Mouse (Mus musculus): ENCODE data around the gene Ddx19b.

DNA sequence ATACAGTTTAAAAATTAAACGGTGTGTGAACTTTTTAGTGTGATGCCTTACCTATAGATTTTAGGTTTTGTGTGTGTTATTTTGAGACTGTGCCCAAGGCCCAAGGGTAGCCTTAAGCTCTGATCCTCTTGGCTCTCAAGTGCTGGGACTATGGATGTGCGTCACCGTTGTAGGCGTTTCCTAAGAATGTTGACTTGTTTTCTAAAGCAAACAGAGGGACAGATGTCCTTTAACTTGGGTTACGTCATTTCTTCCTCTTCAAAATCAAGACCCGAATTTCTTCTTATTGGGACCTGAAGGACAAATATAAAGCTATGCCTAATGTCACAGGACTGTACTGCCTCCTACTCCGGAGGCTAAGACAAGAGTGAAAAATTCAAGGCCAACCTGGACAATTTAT lies 1.4 kb upstream of the Ddx19b start, which contains the start of gene Aars:
- TF ChIP-seq EP300 (IDR thresholded peaks at IDR 0.05; ENCODE audit: insufficient read depth, low read depth, low read length) = no peak
- no peak for TF ChIP-seq CTCF (IDR thresholded peaks at IDR 0.05)
- no peak for TF ChIP-seq POLR2A (IDR thresholded peaks at IDR 0.05; ENCODE audit: insufficient read depth, low read depth, low read length)
